Mouse (Mus musculus): ENCODE data around the gene Smarca2. TPM values are rescaled to one million over a fixed set of nuclear protein-coding genes. Genes with fewer than 3 reads are reported as not detected.

The Smarca2 gene
- polyA plus RNA-seq, 1 experiment = 2.0 TPM

DNA sequence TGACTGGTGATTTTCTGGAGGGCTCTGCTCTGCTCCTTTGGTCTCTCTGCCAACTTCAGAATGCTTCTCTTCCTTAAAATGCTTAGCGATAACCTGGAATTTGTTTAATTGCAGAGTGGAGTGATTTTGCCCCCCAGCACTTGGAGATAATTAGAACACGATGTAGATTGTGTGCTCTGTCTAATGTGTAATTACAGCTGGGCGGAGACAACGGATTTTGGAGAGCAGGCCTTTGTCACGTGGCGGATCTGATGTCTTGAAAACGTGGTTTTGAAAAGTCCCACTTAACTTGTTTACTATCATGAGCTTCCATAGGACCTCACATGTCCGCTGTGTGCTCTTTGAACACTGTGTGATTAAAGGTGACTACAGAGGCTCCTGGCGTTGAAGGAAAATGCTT is 125.6 kb downstream of the Smarca2 start:
- TF ChIP-seq MAX (IDR thresholded peaks at IDR 0.05; ENCODE audit: low read depth) (no peak), REST (IDR thresholded peaks at IDR 0.05; ENCODE audit: insufficient read depth, insufficient read length) (no peak), USF1 (IDR thresholded peaks at IDR 0.05; ENCODE audit: low read depth) (no peak), TCF3 (IDR thresholded peaks at IDR 0.05; ENCODE audit: insufficient read length, low read depth) (no peak), SRF (IDR thresholded peaks at IDR 0.05; ENCODE audit: control insufficient read depth, insufficient read length, low read depth) (no peak), E2F4 (IDR thresholded peaks at IDR 0.05; ENCODE audit: insufficient read depth) (no peak), POLR2AphosphoS2 (IDR thresholded peaks at IDR 0.05; ENCODE audit: insufficient read length, low read depth) (no peak), POLR2A (IDR thresholded peaks at IDR 0.05; ENCODE audit: insufficient read length, low read depth) (no peak), TCF12 (IDR thresholded peaks at IDR 0.05; ENCODE audit: insufficient read depth, poor library complexity, severe bottlenecking) (no peak), MYOD1 (IDR thresholded peaks at IDR 0.05; ENCODE audit: control insufficient read depth in 1 of 3, insufficient read length in 2 of 3, low read depth in 2 of 3) (no peak), MYOG (IDR thresholded peaks at IDR 0.05; ENCODE audit: control insufficient read depth in 1 of 3, insufficient read depth in 1 of 3, insufficient read length in 2 of 3, low read depth in 2 of 3) (no peak), CEBPB (IDR thresholded peaks at IDR 0.05; ENCODE audit: insufficient read depth, poor library complexity, severe bottlenecking) (no peak)
- no peaks in the 10 kb centered on the region for H3K79me2 ChIP-seq (ENCODE audit: control insufficient read depth, insufficient read depth)
- H3ac ChIP-seq (ENCODE audit: control insufficient read depth, insufficient read length) = no peak overlapping the region
- H3K4me2 ChIP-seq (ENCODE audit: low read depth) = no peak overlapping the region
- no peaks in the 10 kb centered on the region for H3K27me3 ChIP-seq (ENCODE audit: control insufficient read depth, insufficient read depth, insufficient read length)
- no peaks in the 10 kb centered on the region for H3K36me3 ChIP-seq (ENCODE audit: control insufficient read depth, insufficient read depth)
- no peak overlapping the region for H3K4me3 ChIP-seq

DNA sequence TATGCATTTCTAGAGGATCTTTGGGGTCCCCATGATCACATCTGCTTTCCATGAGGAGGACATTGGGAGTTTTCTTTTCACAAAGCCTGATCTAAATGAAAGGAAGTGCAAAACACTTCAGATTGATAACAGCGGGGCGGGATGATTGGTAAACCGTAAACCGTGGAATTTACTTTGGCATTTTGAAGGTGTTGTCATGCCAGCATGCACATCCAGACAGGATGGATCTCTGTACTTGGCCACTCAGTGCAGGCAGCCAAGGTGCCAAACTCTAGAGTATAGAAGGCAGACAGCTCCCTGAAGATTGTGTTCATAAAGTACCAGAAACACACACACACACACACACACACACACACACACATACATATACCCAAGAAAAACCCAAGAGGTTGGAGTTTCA is 126.3 kb downstream of the Smarca2 start:
- H3ac ChIP-seq (ENCODE audit: control insufficient read depth, insufficient read length) = no peak overlapping the region
- TF ChIP-seq E2F4 (IDR thresholded peaks at IDR 0.05; ENCODE audit: insufficient read depth) (no peak), MYOD1 (IDR thresholded peaks at IDR 0.05; ENCODE audit: control insufficient read depth in 1 of 3, insufficient read length in 2 of 3, low read depth in 2 of 3) (no peak), POLR2AphosphoS2 (IDR thresholded peaks at IDR 0.05; ENCODE audit: insufficient read length, low read depth) (no peak), MAX (IDR thresholded peaks at IDR 0.05; ENCODE audit: low read depth) (no peak), CEBPB (IDR thresholded peaks at IDR 0.05; ENCODE audit: insufficient read depth, poor library complexity, severe bottlenecking) (no peak), SRF (IDR thresholded peaks at IDR 0.05; ENCODE audit: control insufficient read depth, insufficient read length, low read depth) (no peak), TCF3 (IDR thresholded peaks at IDR 0.05; ENCODE audit: insufficient read length, low read depth) (no peak), TCF12 (IDR thresholded peaks at IDR 0.05; ENCODE audit: insufficient read depth, poor library complexity, severe bottlenecking) (no peak), MYOG (IDR thresholded peaks at IDR 0.05; ENCODE audit: control insufficient read depth in 1 of 3, insufficient read depth in 1 of 3, insufficient read length in 2 of 3, low read depth in 2 of 3) (no peak), POLR2A (IDR thresholded peaks at IDR 0.05; ENCODE audit: insufficient read length, low read depth) (no peak), REST (IDR thresholded peaks at IDR 0.05; ENCODE audit: insufficient read depth, insufficient read length) (no peak), USF1 (IDR thresholded peaks at IDR 0.05; ENCODE audit: low read depth) (no peak)
- H3K79me2 ChIP-seq (ENCODE audit: control insufficient read depth, insufficient read depth) = no peaks in the 10 kb centered on the region
- H3K27me3 ChIP-seq (ENCODE audit: control insufficient read depth, insufficient read depth, insufficient read length) = no peaks in the 10 kb centered on the region
- H3K4me2 ChIP-seq (ENCODE audit: low read depth) = no peak overlapping the region
- H3K4me3 ChIP-seq = no peak overlapping the region
- no peaks in the 10 kb centered on the region for H3K36me3 ChIP-seq (ENCODE audit: control insufficient read depth, insufficient read depth)

DNA sequence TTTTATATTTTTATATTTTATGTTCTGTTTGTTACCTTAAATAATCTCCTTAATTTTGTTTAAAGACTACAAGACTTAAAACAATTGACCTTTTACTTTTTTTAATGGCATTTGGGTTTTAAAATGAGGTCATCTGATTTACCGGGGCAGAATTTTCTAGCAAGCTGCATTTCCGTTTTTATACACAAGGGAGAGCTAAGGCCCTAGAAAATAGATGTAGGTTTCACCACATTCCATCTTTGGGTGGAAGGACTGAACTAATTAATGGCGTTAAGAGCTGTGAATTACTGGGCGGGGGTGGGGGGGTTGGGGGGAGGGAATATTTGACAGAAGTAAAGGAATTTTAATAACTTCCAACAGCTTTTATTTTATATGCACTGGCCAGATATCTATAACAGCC is 127.0 kb downstream of the Smarca2 start:
- no peak overlapping the region for H3ac ChIP-seq (ENCODE audit: control insufficient read depth, insufficient read length)
- no peaks in the 10 kb centered on the region for H3K79me2 ChIP-seq (ENCODE audit: control insufficient read depth, insufficient read depth)
- no peaks in the 10 kb centered on the region for H3K27me3 ChIP-seq (ENCODE audit: control insufficient read depth, insufficient read depth, insufficient read length)
- H3K4me3 ChIP-seq = no peak overlapping the region
- H3K36me3 ChIP-seq (ENCODE audit: control insufficient read depth, insufficient read depth) = no peaks in the 10 kb centered on the region
- TF ChIP-seq MYOD1 (IDR thresholded peaks at IDR 0.05; ENCODE audit: control insufficient read depth in 1 of 3, insufficient read length in 2 of 3, low read depth in 2 of 3) (no peak), SRF (IDR thresholded peaks at IDR 0.05; ENCODE audit: control insufficient read depth, insufficient read length, low read depth) (no peak), MAX (IDR thresholded peaks at IDR 0.05; ENCODE audit: low read depth) (no peak), REST (IDR thresholded peaks at IDR 0.05; ENCODE audit: insufficient read depth, insufficient read length) (no peak), TCF3 (IDR thresholded peaks at IDR 0.05; ENCODE audit: insufficient read length, low read depth) (no peak), E2F4 (IDR thresholded peaks at IDR 0.05; ENCODE audit: insufficient read depth) (no peak), MYOG (IDR thresholded peaks at IDR 0.05; ENCODE audit: control insufficient read depth in 1 of 3, insufficient read depth in 1 of 3, insufficient read length in 2 of 3, low read depth in 2 of 3) (no peak), POLR2AphosphoS2 (IDR thresholded peaks at IDR 0.05; ENCODE audit: insufficient read length, low read depth) (no peak), CEBPB (IDR thresholded peaks at IDR 0.05; ENCODE audit: insufficient read depth, poor library complexity, severe bottlenecking) (no peak), POLR2A (IDR thresholded peaks at IDR 0.05; ENCODE audit: insufficient read length, low read depth) (no peak)
- no peak overlapping the region for H3K4me2 ChIP-seq (ENCODE audit: low read depth)

DNA sequence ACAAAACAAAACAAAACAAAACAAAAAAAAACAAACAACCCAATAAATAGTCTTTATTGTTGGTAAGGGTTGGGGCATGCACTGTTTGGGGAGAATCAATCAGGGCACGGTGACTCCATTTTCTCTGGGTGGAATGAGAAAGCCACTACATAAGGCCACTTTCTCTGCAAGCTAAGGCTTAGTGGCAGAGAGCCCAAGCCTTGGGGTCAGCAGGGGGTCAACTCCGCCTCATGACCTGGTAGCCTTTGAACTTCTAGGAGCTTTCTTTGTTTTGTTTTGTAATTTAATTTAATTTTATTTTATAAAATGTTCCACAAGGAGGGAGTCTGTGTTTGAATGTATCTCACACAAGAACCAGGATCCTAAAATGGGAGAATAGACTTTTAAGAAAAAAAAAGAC is 128.2 kb downstream of the Smarca2 start:
- Histone ChIP-seq H3ac (ENCODE audit: control insufficient read depth, insufficient read length) (no peak overlapping the region), H3K79me2 (ENCODE audit: control insufficient read depth, insufficient read depth) (no peaks in the 10 kb centered on the region), H3K4me2 (ENCODE audit: low read depth) (no peak overlapping the region), H3K36me3 (ENCODE audit: control insufficient read depth, insufficient read depth) (no peaks in the 10 kb centered on the region), H3K27me3 (ENCODE audit: control insufficient read depth, insufficient read depth, insufficient read length) (no peaks in the 10 kb centered on the region), H3K4me3 (no peak overlapping the region)
- TF ChIP-seq TCF3 (IDR thresholded peaks at IDR 0.05; ENCODE audit: insufficient read length, low read depth) (no peak), REST (IDR thresholded peaks at IDR 0.05; ENCODE audit: insufficient read depth, insufficient read length) (no peak), MAX (IDR thresholded peaks at IDR 0.05; ENCODE audit: low read depth) (no peak), E2F4 (IDR thresholded peaks at IDR 0.05; ENCODE audit: insufficient read depth) (no peak), SRF (IDR thresholded peaks at IDR 0.05; ENCODE audit: control insufficient read depth, insufficient read length, low read depth) (no peak), USF1 (IDR thresholded peaks at IDR 0.05; ENCODE audit: low read depth) (no peak), MYOG (IDR thresholded peaks at IDR 0.05; ENCODE audit: control insufficient read depth in 1 of 3, insufficient read depth in 1 of 3, insufficient read length in 2 of 3, low read depth in 2 of 3) (no peak), POLR2A (IDR thresholded peaks at IDR 0.05; ENCODE audit: insufficient read length, low read depth) (no peak), POLR2AphosphoS2 (IDR thresholded peaks at IDR 0.05; ENCODE audit: insufficient read length, low read depth) (no peak), TCF12 (IDR thresholded peaks at IDR 0.05; ENCODE audit: insufficient read depth, poor library complexity, severe bottlenecking) (no peak), MYOD1 (IDR thresholded peaks at IDR 0.05; ENCODE audit: control insufficient read depth in 1 of 3, insufficient read length in 2 of 3, low read depth in 2 of 3) (no peak), CEBPB (IDR thresholded peaks at IDR 0.05; ENCODE audit: insufficient read depth, poor library complexity, severe bottlenecking) (no peak)

Data from myocyte (in vitro differentiated cells).